In the genomic region with DNA sequence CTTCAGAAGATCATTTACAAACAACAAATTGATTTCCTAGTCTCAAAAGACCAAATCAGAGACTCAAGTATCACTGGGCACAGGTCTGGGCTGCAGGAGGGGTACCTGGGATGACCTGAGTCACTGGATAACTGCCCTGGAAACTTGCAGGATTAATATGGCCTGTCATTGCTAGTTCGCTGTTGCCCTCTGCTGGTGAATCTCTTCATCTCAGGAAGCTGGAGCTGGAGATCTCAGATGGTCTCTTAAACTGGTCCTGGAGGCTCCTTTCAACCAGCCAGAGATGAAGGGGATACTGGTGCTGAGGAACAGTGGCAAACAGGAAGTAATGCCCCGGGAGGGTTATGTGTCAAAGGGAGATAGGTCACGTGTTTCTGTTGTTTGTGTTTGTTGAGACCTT, we compare ENCODE assay signal across 9 mouse cellular contexts.
DNase-seq lines count a peak whose midpoint lies in the region; ATAC-seq and TF ChIP-seq lines count a peak whose summit lies in the region.
"Had no signal": no experiment of that assay in that cellular context is flagged by ENCODE, and none has a peak within 500 bp of the region (broad histone marks: within the 10 kb centered on the region; RNA-seq: fewer than 3 reads in every experiment).

No protein-coding gene starts in this region.

- intact Hi-C loops in left cerebral cortex, postnatal 14 days (cut with DNase I), result loop anchor here (2.0 kb wide), 1 partner anchor 1365 kb away; no protein-coding TSS in a partner anchor

- H3K4me1 ChIP-seq in heart, embryonic 12.5 days (replicated peaks), result peaks cover 5% of the 10 kb centered on the region; the same call in 1 of the 2 replicates
- no peaks in the 10 kb centered on the region for H3K4me1 ChIP-seq in midbrain, embryonic 16.5 days (ENCODE audit: control insufficient read depth, insufficient read depth, low read length)
- no peaks in the 10 kb centered on the region for H3K4me1 ChIP-seq in testis, adult 2 months (ENCODE audit: control insufficient read depth, insufficient read depth, low read length)

- WGBS in heart, embryonic 12.5 days, result 4% methylated on average over 3 of the region's 3 CpGs
- 10% methylated on average over 3 of the region's 3 CpGs for WGBS in midbrain, embryonic 16.5 days

- no peak for TF ChIP-seq POLR2A in testis, adult 2 months (IDR thresholded peaks at IDR 0.05; ENCODE audit: control insufficient read depth, low read depth, low read length)

- no peak for ATAC-seq in heart, embryonic 12.5 days (ENCODE audit: insufficient number of reproducible peaks, low FRiP score)
- ATAC-seq in midbrain, embryonic 16.5 days, result peak; percentile 51; the same call in 1 of the 2 replicates

- peak; percentile 2; the same call in 1 of the 2 replicates for TF ChIP-seq CTCF in testis, adult 2 months (IDR thresholded peaks at IDR 0.05; ENCODE audit: control insufficient read depth, insufficient read depth, insufficient replicate concordance, low read depth, low read length)

- H3K9ac ChIP-seq in heart, embryonic 12.5 days, result no peak overlapping the region
- no peak overlapping the region for H3K9ac ChIP-seq in midbrain, embryonic 16.5 days (ENCODE audit: low read depth, low read length)

- no peaks in the 10 kb centered on the region for H3K27me3 ChIP-seq in heart, embryonic 12.5 days (replicated peaks)
- H3K27me3 ChIP-seq in midbrain, embryonic 16.5 days (ENCODE audit: control insufficient read depth, insufficient read depth, low read depth, low read length), result no peaks in the 10 kb centered on the region
- H3K27me3 ChIP-seq in testis, adult 2 months (ENCODE audit: control insufficient read depth, insufficient read depth, low read length), result no peaks in the 10 kb centered on the region

- no peak overlapping the region for H3K4me3 ChIP-seq in heart, embryonic 12.5 days
- H3K4me3 ChIP-seq in midbrain, embryonic 16.5 days (ENCODE audit: low read depth, low read length), result no peak overlapping the region
- H3K4me3 ChIP-seq in testis, adult 2 months (ENCODE audit: control insufficient read depth, low read depth, low read length), result no peak overlapping the region

- H3K9me3 ChIP-seq in heart, embryonic 12.5 days (replicated peaks), result no peaks in the 10 kb centered on the region
- no peaks in the 10 kb centered on the region for H3K9me3 ChIP-seq in midbrain, embryonic 16.5 days (replicated peaks; ENCODE audit: control insufficient read depth, low read length, poor library complexity, severe bottlenecking)

- DNase-seq in heart, adult 18-20 months, result peak; percentile 44 to 80
- peak; percentile 14 for DNase-seq in cerebellum, adult 9-11 months
- DNase-seq in frontal cortex, postnatal 14 days (ENCODE audit: low spot score in 2 of 2), result peak; percentile 30 to 74
- DNase-seq in kidney, adult 11 months, result peak; percentile 26
- DNase-seq in left cerebral cortex, postnatal 14 days (ENCODE audit: low spot score in 2 of 2), result peak; percentile 76 to 86

- H3K36me3 ChIP-seq in heart, embryonic 12.5 days, result no peaks in the 10 kb centered on the region
- no peaks in the 10 kb centered on the region for H3K36me3 ChIP-seq in midbrain, embryonic 16.5 days (ENCODE audit: control insufficient read depth, insufficient read depth, low read length)
- no peaks in the 10 kb centered on the region for H3K36me3 ChIP-seq in testis, adult 2 months (ENCODE audit: control insufficient read depth, insufficient read depth, low read length)
- H3K36me3 ChIP-seq: G1E had no signal

- no peak overlapping the region for H3K27ac ChIP-seq in heart, embryonic 12.5 days (ENCODE audit: poor library complexity, severe bottlenecking)
- no peak overlapping the region for H3K27ac ChIP-seq in midbrain, embryonic 16.5 days (ENCODE audit: low read length)
- no peak overlapping the region for H3K27ac ChIP-seq in testis, adult 2 months (ENCODE audit: control insufficient read depth, insufficient read depth, low read depth, low read length)

- H3K4me2 ChIP-seq in heart, embryonic 12.5 days, result no peak overlapping the region
- no peak overlapping the region for H3K4me2 ChIP-seq in midbrain, embryonic 16.5 days (ENCODE audit: low read length)

Comparison
In these comparisons a context has a peak if more than half of its experiments do, and no peak if none do; other contexts are left out.
1. DNase-seq: peak in every context shown above with its lines; median percentile 81 in left cerebral cortex, postnatal 14 days; 62 in heart, adult 18-20 months; 52 in frontal cortex, postnatal 14 days; 26 in kidney, adult 11 months; 14 in cerebellum, adult 9-11 months.